Mouse (Mus musculus) hindbrain, embryonic 15.5 days (tissue): ENCODE data around the gene Krtap10-4. TPM values are rescaled to one million over a fixed set of nuclear protein-coding genes. Genes with fewer than 3 reads are reported as not detected.
"Not testable (repeated sequence)": the region's sequence is repeated elsewhere in the genome, so short reads cannot be mapped to it uniquely, and the experiment has no call there.

Experiments
- ATAC-seq: fragments of 200-750 bp; cut with Nextera tagmentation; 2 replicates; pipeline ENCODE4 v1.8.0; 2017; ENCODE audit warnings: low read depth, moderate number of reproducible peaks, moderate TSS enrichment; ENCODE audit not compliant: low FRiP score
- H3K27ac ChIP-seq: fragments of 300-500 bp; sonication (generic); replicated peaks from 2 replicates; pipeline ENCODE4 v1.5.1; 2015; ENCODE audit warnings: mild to moderate bottlenecking, inconsistent platforms
- H3K27me3 ChIP-seq: fragments of 300-500 bp; sonication (generic); 2 replicates; pipeline ENCODE4 v1.6.1; 2015; ENCODE audit warnings: control low read depth, inconsistent platforms
- H3K36me3 ChIP-seq: fragments of 300-500 bp; sonication (generic); 2 replicates; pipeline ENCODE4 v1.6.1; 2015; ENCODE audit warnings: control low read depth, inconsistent platforms
- H3K4me1 ChIP-seq: fragments of 300-500 bp; sonication (generic); replicated peaks from 2 replicates; pipeline ENCODE4 v1.6.1; 2015; ENCODE audit warnings: control low read depth, inconsistent platforms
- H3K4me2 ChIP-seq: fragments of 300-500 bp; sonication (generic); 2 replicates; pipeline ENCODE4 v1.6.1; 2015; ENCODE audit warnings: moderate library complexity, mild to moderate bottlenecking, inconsistent platforms
- H3K4me3 ChIP-seq: fragments of 300-500 bp; sonication (generic); 2 replicates; pipeline ENCODE4 v1.5.1; 2015; ENCODE audit warnings: mild to moderate bottlenecking, inconsistent platforms
- H3K9ac ChIP-seq: fragments of 300-500 bp; sonication (generic); 2 replicates; pipeline ENCODE4 v1.6.1; 2015; ENCODE audit warnings: inconsistent platforms
- H3K9me3 ChIP-seq: fragments of 300-500 bp; sonication (generic); 2 replicates; pipeline ENCODE4 v1.6.1; 2016; ENCODE audit warnings: control low read depth, inconsistent platforms
- WGBS: fragments of 180-500 bp; shearing (Covaris S2); methylation state at CpG from one replicate; pipeline ENCODE4 v1.1.7; 2015; 5-methylcytosine and 5-hydroxymethylcytosine counted together
- polyA plus RNA-seq: library from polyadenylated mRNA; unstranded; fragments of >200 nt; fragmentation: Nextera tagmentation; extraction: Ambion mirVana; gene quantifications from 2 replicates; pipeline ENCODE4 v1.2.1, GENCODE M21; 2015

The Krtap10-4 gene
- polyA plus RNA-seq, 1 experiment from 2014 or later: not detected

DNA sequence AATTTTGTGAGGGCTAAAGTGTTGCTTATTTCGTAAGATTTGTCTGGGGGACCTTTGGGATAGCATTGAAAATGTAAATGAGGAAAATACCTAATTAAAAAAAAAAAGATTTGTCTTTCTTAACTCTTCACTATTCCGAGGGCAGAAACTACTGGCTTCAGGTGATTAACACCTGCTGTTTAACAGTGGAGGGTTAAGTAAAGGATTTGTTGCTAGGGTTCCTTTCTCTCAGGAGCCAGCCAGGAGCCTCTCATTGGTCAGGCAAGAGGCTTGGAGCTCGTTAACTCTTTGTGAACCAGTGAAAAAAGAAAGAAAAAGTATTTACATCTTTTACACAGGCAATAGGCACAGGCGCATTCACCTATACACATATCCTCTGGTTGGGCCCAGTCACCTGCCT is 7.7 kb downstream of the Krtap10-4 start:
- no peak for ATAC-seq
- WGBS: 54% methylated on average over 4 of the region's 4 CpGs
- no peak overlapping the region for H3K27ac ChIP-seq

DNA sequence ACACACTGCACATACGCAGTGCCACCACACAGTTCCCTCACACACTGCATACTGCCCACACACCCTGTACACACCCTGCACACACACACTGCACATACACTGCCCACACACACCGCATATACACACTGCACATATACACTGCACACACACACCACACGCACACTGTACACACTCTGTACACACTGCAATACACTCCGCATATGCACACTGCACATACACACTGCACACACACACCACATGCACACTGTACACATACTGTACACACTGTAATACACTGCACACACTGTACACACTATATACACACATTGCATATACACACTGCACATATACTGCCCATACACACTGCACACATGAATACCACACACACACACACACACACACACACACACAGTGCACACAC is 8.4 kb downstream of the Krtap10-4 start:
- Histone ChIP-seq H3K27me3 (no peaks in the 10 kb centered on the region), H3K36me3 (no peaks in the 10 kb centered on the region), H3K4me3 (no peak overlapping the region), H3K4me2 (no peak overlapping the region), H3K9me3 (peaks cover 3% of the 10 kb centered on the region; the same call in 1 of the 2 replicates), H3K4me1 (0 out of 2 replicates have a peak, but pooled peaks cover 4% of the 10 kb centered on the region), H3K9ac (no peak overlapping the region), H3K27ac (no peak overlapping the region)
- peak; percentile 63; the same call in 1 of the 2 replicates for ATAC-seq
- WGBS: 98% methylated on average over 4 of the region's 4 CpGs

More for the DNA sequence above, 7.7 kb downstream of the Krtap10-4 start:
- peaks cover 3% of the 10 kb centered on the region; the same call in 1 of the 2 replicates for H3K9me3 ChIP-seq
- no peak overlapping the region for H3K4me2 ChIP-seq
- no peaks in the 10 kb centered on the region for H3K27me3 ChIP-seq
- H3K4me3 ChIP-seq: no peak overlapping the region
- H3K4me1 ChIP-seq: 0 out of 2 replicates have a peak, but pooled peaks cover 4% of the 10 kb centered on the region
- H3K36me3 ChIP-seq: no peaks in the 10 kb centered on the region
- no peak overlapping the region for H3K9ac ChIP-seq

DNA sequence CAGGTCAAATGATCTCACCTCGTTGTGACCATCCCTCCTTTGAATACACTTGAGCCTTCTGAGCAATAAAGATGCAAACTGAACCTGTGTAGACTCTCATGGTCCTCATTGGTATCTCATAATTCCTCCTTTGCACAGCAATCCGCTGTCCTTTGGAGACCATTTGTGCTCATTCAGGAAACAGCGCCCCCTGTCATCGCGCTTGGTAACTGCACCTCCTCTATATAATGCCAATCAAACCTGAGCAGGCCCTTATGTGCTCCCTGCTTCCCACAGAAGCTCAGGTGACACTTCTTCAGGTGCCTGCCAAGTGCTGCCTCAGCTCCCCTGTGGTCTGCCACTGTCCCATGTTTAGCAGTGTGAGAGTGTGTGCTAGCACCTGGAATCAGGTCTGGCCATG is 11.4 kb downstream of the Krtap10-4 start:
- no peak for ATAC-seq
- Histone ChIP-seq H3K27me3 (no peaks in the 10 kb centered on the region), H3K4me2 (no peak overlapping the region), H3K9ac (no peak overlapping the region), H3K4me1 (0 out of 2 replicates have a peak, but pooled peaks cover 4% of the 10 kb centered on the region), H3K36me3 (no peaks in the 10 kb centered on the region), H3K27ac (no peak overlapping the region), H3K4me3 (no peak overlapping the region), H3K9me3 (no peaks in the 10 kb centered on the region)
- 35% methylated on average over 5 of the region's 5 CpGs for WGBS

DNA sequence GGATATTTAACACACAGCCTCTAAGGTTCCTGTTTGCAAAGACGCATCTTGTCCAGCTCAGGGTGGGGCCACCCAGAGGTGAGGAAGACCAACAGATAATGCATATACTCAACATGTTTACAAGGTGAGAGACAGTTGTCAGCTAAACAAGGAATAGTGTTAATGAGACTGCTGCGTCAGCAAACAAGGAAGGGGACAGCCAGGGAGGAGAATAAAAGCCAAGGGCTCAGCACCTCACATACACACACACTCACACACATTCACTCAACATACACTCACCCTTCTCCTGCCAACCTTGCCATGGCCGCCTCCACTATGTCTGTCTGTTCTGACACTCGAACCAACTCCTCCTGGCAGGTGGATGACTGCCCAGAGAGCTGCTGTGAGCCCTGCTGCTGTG is 12.5 kb downstream of the Krtap10-4 start, which contains the start of gene Gm2696:
Gene Gm2696, plus strand, starts transcription at position 301 of the 400 bp plus-strand sequence.
- 0 out of 2 replicates have a peak, but pooled peaks cover 4% of the 10 kb centered on the region for H3K4me1 ChIP-seq
- H3K4me3 ChIP-seq: no peak within 1 kb of the TSS
- ATAC-seq: no peak
- no peak within 1 kb of the TSS for H3K4me2 ChIP-seq
- 62% methylated on average over 4 of the region's 4 CpGs for WGBS
- no peak within 1 kb of the TSS for H3K27ac ChIP-seq
- no peaks in the 10 kb centered on the region for H3K27me3 ChIP-seq
- H3K9ac ChIP-seq: no peak within 1 kb of the TSS
- H3K9me3 ChIP-seq: no peaks in the 10 kb centered on the region
- H3K36me3 ChIP-seq: no peaks in the 10 kb centered on the region

DNA sequence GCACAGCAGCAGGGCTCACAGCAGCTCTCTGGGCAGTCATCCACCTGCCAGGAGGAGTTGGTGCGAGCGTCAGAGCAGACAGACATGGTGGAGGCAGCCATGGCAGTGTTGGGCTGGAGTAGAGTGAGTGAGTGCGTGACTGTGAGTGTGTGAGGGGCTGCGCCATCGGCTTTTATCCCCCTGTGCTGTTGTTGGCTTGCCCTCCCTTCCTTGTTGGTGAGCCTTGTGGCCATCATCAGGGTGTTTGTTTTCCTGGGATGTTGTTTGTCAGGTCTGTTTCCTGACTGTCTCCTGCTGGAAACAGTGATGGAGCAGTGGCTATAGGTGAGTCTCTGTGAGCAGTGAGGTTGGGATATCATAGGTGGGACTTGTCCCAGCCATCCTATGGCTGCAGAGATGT is 15.2 kb downstream of the Krtap10-4 start, which contains the start of gene Gm9507:
Gene Gm9507, minus strand, starts transcription at position 101 of the 400 bp plus-strand sequence.
- H3K27ac ChIP-seq: no peak within 1 kb of the TSS
- no peak within 1 kb of the TSS for H3K9ac ChIP-seq
- H3K4me3 ChIP-seq: no peak within 1 kb of the TSS
- 0 out of 2 replicates have a peak, but pooled peaks cover 4% of the 10 kb centered on the region for H3K4me1 ChIP-seq
- H3K27me3 ChIP-seq: no peaks in the 10 kb centered on the region
- H3K36me3 ChIP-seq: no peaks in the 10 kb centered on the region
- no peak within 1 kb of the TSS for H3K4me2 ChIP-seq
- WGBS: 75% methylated on average over 5 of the region's 5 CpGs
- ATAC-seq: no peak
- no peaks in the 10 kb centered on the region for H3K9me3 ChIP-seq

DNA sequence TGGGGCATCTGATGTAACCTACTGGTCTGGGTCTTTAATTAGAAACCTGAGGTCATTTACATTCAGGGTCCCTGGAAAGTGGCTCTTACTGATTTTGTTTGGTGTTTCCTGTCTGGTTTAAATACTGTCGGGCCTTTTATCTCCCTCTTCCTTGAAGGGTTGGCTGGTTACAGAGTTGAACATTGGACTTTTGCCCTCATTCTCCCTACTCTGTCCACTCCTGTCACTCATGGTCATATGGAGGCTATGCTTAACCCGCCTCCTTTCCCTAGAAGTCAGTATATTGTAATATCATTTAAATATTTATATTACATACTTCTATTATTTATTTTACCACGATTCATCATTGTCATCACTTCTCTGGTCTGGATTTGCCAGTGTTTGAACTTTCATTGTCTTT is 22.8 kb downstream of the Krtap10-4 start:
- Histone ChIP-seq H3K27ac (no peak overlapping the region), H3K4me1 (no peaks in the 10 kb centered on the region), H3K27me3 (no peaks in the 10 kb centered on the region), H3K4me2 (no peak overlapping the region), H3K9ac (no peak overlapping the region), H3K36me3 (no peaks in the 10 kb centered on the region), H3K9me3 (no peaks in the 10 kb centered on the region), H3K4me3 (no peak overlapping the region)
- 83% methylated on average over 3 of the region's 3 CpGs for WGBS
- no peak for ATAC-seq

DNA sequence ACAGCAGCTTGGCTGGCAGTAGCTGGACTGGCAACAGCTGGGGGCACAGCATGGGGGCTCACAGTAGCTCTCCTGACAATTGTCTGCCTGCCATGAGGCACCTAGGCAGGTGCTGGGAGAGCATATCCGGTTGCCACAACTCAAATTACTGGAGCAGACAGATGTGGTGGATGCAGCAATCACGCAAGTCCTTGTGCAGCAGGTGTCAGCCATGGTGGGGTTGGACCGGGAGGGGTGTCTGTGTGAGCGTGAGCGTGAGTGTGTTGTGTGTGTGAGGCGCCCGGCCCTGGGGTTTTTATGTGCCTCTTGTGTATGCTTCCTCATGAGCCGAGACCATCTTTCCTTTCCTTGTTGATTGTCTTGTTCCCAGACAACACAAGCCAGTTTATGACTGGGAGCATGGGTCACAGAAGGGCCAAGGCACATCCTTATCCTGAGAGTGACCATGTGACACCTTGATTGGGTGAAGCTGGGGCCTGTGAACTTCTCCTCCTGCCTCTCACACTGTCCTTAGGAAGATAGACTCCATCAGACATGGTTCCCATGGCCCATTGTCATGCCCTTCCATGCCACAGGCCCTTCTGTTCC is 27.9 kb downstream of the Krtap10-4 start, which contains the start of gene Gm19668:
Gene Gm19668, minus strand, starts transcription at position 213 of the 588 bp plus-strand sequence.
- Histone ChIP-seq H3K36me3 (no peaks in the 10 kb centered on the region), H3K9me3 (no peaks in the 10 kb centered on the region), H3K27me3 (no peaks in the 10 kb centered on the region), H3K4me3 (no peak within 1 kb of the TSS), H3K9ac (no peak within 1 kb of the TSS), H3K4me2 (no peak within 1 kb of the TSS), H3K4me1 (no peaks in the 10 kb centered on the region), H3K27ac (no peak within 1 kb of the TSS)
- no peak for ATAC-seq
- 53% methylated on average over 8 of the region's 8 CpGs for WGBS

DNA sequence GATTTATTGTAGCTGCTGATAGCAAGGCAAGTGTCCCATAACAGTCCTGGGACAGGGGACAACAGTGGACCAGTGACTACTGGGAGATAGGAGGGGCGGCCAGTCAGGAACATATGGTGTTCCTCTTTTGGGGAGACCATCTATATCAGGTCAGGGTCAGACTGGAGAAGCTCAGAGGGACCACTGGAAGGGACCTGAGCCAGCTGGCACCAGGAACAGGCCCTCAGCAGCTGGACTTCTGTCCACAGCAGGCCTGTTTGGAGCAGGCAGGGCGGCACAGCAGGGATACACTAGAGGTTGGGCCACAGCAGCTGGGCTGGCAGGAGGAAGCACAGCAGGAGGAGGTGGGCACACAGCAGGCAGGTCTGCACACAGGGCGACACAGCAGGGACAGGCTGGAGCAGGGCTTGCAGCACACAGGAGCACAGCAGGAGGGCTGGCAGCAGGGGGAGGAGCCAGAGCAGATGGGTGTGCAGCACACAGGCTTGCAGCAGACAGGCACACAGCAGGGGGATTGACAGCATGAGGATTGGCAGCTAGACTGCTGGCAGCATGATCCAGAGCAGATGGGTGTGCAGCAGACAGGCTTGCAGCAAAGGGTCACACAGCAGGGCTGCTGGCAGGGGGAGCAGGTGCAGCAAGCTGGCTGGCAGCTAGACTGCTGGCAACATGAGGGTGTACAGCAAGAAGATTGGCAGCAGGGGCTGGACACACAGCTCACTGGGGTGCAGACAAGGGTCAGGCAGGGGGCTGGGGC is 28.6 kb downstream of the Krtap10-4 start:
- H3K36me3 ChIP-seq, H3K4me1 ChIP-seq, H3K27me3 ChIP-seq, H3K4me2 ChIP-seq, H3K4me3 ChIP-seq, H3K9ac ChIP-seq, ATAC-seq, H3K27ac ChIP-seq, H3K9me3 ChIP-seq: not testable (repeated sequence)
- 34% methylated on average over 3 of the region's 3 CpGs for WGBS

DNA sequence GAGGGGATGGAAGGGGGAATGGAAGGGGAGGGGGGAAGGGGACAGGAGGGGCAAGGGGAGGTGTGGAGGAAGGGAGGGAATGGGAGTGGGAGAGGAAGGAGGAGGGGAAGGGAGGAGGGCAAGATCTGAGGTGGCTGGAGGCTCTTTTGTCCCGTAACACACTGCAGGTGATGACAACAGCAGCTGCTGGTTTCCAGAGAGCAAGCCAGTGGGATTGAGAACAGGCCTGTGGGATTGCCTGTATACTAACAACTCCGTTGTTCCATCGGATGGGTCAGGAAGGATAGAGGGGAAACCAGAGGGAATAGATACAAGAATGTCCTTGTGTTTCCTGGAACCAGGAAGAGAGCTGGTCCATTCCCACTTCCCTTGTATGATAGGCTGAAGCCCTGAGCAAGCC is 29.2 kb downstream of the Krtap10-4 start:
- no peak overlapping the region for H3K9ac ChIP-seq
- no peak overlapping the region for H3K27ac ChIP-seq
- H3K4me2 ChIP-seq: no peak overlapping the region
- no peak overlapping the region for H3K4me3 ChIP-seq
- no peak for ATAC-seq
- no peaks in the 10 kb centered on the region for H3K27me3 ChIP-seq
- no peaks in the 10 kb centered on the region for H3K36me3 ChIP-seq
- H3K4me1 ChIP-seq: no peaks in the 10 kb centered on the region
- WGBS: 22% methylated on average over 3 of the region's 3 CpGs
- H3K9me3 ChIP-seq: no peaks in the 10 kb centered on the region

DNA sequence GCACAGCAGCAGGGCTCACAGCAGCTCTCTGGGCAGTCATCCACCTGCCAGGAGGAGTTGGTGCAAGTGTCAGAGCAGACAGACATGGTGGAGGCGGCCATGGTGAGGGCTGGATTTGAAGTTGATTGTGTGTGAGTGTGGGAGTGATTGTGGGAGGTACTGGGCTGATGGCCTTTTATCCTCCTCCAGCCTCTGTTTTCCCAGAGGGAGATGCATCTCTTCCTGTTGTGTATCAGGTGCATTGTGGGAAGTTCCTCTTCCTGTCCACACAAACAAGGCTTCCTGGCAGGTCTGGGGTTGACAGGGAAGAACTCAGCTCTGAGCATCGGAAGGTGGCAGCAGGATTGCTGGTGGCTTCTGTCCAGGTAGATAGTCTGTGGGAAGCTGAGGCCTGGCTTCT is 31.9 kb downstream of the Krtap10-4 start, which contains the start of gene Gm9639:
Gene Gm9639, minus strand, starts transcription at position 101 of the 400 bp plus-strand sequence.
- Histone ChIP-seq H3K4me2 (no peak within 1 kb of the TSS), H3K4me3 (no peak within 1 kb of the TSS), H3K27ac (no peak within 1 kb of the TSS), H3K9me3 (no peaks in the 10 kb centered on the region), H3K36me3 (no peaks in the 10 kb centered on the region), H3K9ac (no peak within 1 kb of the TSS), H3K4me1 (no peaks in the 10 kb centered on the region), H3K27me3 (no peaks in the 10 kb centered on the region)
- 68% methylated on average over 2 of the region's 2 CpGs for WGBS
- ATAC-seq: no peak

DNA sequence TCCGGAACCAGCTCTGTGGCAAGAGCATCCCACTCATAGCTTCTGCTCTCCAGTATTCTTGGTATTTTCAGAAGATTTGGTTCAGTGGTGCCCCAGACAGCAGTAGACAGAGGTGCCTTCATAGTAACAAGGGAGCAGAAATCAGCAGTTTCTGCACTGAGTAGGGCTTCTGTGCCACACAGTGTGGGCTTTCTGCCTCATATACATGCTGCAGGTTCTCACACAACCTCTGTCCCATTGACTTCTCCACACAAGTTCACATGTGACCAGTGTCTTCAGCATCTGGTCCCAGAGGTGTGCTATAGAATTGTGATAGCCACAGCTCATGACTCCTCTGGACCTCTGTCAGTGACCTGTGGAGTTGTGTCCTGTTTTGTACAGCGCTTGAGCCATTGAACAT is 38.3 kb downstream of the Krtap10-4 start:
- Histone ChIP-seq H3K27ac (no peak overlapping the region), H3K9ac (no peak overlapping the region), H3K9me3 (no peaks in the 10 kb centered on the region), H3K4me1 (no peaks in the 10 kb centered on the region), H3K4me2 (no peak overlapping the region), H3K4me3 (no peak overlapping the region), H3K27me3 (no peaks in the 10 kb centered on the region), H3K36me3 (no peaks in the 10 kb centered on the region)
- WGBS: 81% methylated on average over 2 of the region's 2 CpGs
- ATAC-seq: no peak

DNA sequence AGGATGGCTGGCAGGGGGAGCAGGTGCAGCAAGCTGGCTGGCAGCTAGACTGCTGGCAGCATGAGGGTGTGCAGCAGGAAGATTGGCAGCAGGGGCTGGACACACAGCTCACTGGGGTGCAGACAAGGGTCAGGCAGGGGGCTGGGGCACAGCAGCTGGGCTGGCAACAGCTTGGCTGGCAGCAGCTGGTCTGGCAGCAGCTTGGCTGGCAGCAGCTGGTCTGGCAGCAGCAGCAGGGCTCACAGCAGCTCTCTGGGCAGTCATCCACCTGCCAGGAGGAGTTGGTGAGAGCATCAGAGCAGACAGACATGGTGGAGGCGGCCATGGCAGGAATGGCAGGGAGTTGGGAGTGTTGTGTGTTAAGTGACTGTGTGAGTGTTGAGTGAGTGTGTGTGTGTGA is 39.0 kb downstream of the Krtap10-4 start, which contains the start of gene Gm7137:
Gene Gm7137, minus strand, starts transcription at position 325 of the 400 bp plus-strand sequence.
- WGBS: 44% methylated on average over 1 of the region's 1 CpGs
- H3K4me3 ChIP-seq, H3K4me1 ChIP-seq, H3K4me2 ChIP-seq, ATAC-seq, H3K9ac ChIP-seq, H3K27me3 ChIP-seq, H3K9me3 ChIP-seq, H3K27ac ChIP-seq, H3K36me3 ChIP-seq: not testable (repeated sequence)
